Mouse (Mus musculus): ENCODE measurements around the gene Suclg2.

- TF ChIP-seq CTCF (IDR thresholded peaks at IDR 0.05; ENCODE audit: borderline replicate concordance, extremely low read depth, insufficient read depth, insufficient read length) (no peak), POLR2A (IDR thresholded peaks at IDR 0.05; ENCODE audit: borderline replicate concordance, extremely low read depth, insufficient read depth, insufficient read length, poor library complexity, severe bottlenecking) (no peak)
Measured at GRCm38 (mm10) chr6:95657671-95658070, 60.9 kb downstream of the Suclg2 start.
